Mouse (Mus musculus): Measurements from ENCODE around the gene Cdh13.

GRCm38 (mm10) chr8:118870711-118871110 is 587.2 kb downstream of the Cdh13 start:
- TF ChIP-seq CTCF (IDR thresholded peaks at IDR 0.05; ENCODE audit: borderline replicate concordance, insufficient read depth, low read depth, low read length) = no peak
- no peak for TF ChIP-seq POLR2A (IDR thresholded peaks at IDR 0.05; ENCODE audit: borderline replicate concordance, insufficient read depth, low read length)
